11 mouse cellular contexts compared by ENCODE assay signal in the genomic region with DNA sequence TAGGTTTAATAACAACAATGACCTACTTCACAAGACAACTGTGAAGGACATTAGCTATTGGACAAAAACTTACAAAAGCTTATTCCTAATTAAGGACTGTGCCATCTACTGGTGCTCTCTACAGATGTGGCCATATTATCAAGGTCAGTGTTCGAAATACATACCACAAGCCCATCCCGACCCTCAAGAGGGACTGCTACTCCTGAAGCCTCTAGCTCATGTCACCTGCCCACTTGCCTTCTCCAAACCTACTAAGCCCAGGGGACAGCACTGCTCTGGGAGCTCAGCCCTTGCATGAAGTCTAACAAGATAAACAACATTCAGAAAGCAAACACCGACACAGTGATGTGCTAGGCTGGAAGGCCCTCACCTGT.
DNase-seq lines count a peak whose midpoint lies in the region; ATAC-seq and TF ChIP-seq lines count a peak whose summit lies in the region.
"Had no signal": no experiment of that assay in that cellular context is flagged by ENCODE, and none has a peak within 500 bp of the region (broad histone marks: within the 10 kb centered on the region; RNA-seq: fewer than 3 reads in every experiment).

No protein-coding gene starts in this region.

- H3K4me2 ChIP-seq in forebrain, embryonic 12.5 days: no peak overlapping the region
- H3K4me2 ChIP-seq in forebrain, embryonic 11.5 days (ENCODE audit: low read depth, low read length, severe bottlenecking): no peak overlapping the region
- no peak overlapping the region for H3K4me2 ChIP-seq in lung, embryonic 16.5 days (ENCODE audit: low read depth, low read length)
- H3K4me2 ChIP-seq in limb, embryonic 14.5 days (replicated peaks; ENCODE audit: low read depth, low read length, severe bottlenecking): no peak overlapping the region
- no peak overlapping the region for H3K4me2 ChIP-seq in stomach, embryonic 14.5 days (replicated peaks; ENCODE audit: low read depth, low read length)

- no peaks in the 10 kb centered on the region for H3K9me3 ChIP-seq in forebrain, embryonic 12.5 days
- no peaks in the 10 kb centered on the region for H3K9me3 ChIP-seq in forebrain, embryonic 11.5 days (ENCODE audit: control insufficient read depth, low read length)
- no peaks in the 10 kb centered on the region for H3K9me3 ChIP-seq in lung, embryonic 16.5 days (ENCODE audit: control insufficient read depth, low read length)
- H3K9me3 ChIP-seq in limb, embryonic 14.5 days (ENCODE audit: control insufficient read depth, low read length): no peaks in the 10 kb centered on the region
- no peaks in the 10 kb centered on the region for H3K9me3 ChIP-seq in stomach, embryonic 14.5 days (ENCODE audit: control insufficient read depth, low read depth, low read length)

- no peak for DNase-seq in forebrain, embryonic 11.5 days (ENCODE audit: low spot score)
- no peak for DNase-seq in lung, postnatal 25 days (ENCODE audit: low spot score)
- no peak for DNase-seq in limb, embryonic 14.5 days (ENCODE audit: low spot score)
- no peak for DNase-seq in spleen, adult 12 weeks (ENCODE audit: low spot score)
- no peak for DNase-seq in spleen, postnatal 4 days (ENCODE audit: low spot score in 2 of 2)
- DNase-seq: B cell, adult 2 months; right cerebral cortex, adult 18-20 months had no signal

- ATAC-seq in forebrain, embryonic 12.5 days (ENCODE audit: low FRiP score): no peak; the same call in 1 of the 2 replicates
- no peak for ATAC-seq in forebrain, embryonic 11.5 days (replicated peaks; ENCODE audit: low FRiP score)
- no peak for ATAC-seq in lung, embryonic 16.5 days (ENCODE audit: low read depth)
- ATAC-seq in limb, embryonic 14.5 days (ENCODE audit: low FRiP score, low read depth): no peak
- ATAC-seq in stomach, embryonic 14.5 days (ENCODE audit: insufficient number of reproducible peaks, insufficient read depth, low FRiP score, low read depth): no peak

- H3K27me3 ChIP-seq in forebrain, embryonic 12.5 days: no peaks in the 10 kb centered on the region
- no peaks in the 10 kb centered on the region for H3K27me3 ChIP-seq in forebrain, embryonic 11.5 days (ENCODE audit: control insufficient read depth, insufficient read depth, low read length)
- H3K27me3 ChIP-seq in lung, embryonic 16.5 days (ENCODE audit: control insufficient read depth, insufficient read depth, low read depth, low read length): no peaks in the 10 kb centered on the region
- H3K27me3 ChIP-seq in limb, embryonic 14.5 days (ENCODE audit: control insufficient read depth, insufficient read depth, low read length): no peaks in the 10 kb centered on the region
- H3K27me3 ChIP-seq in stomach, embryonic 14.5 days (ENCODE audit: control insufficient read depth, insufficient read depth, low read length): no peaks in the 10 kb centered on the region

- H3K4me3 ChIP-seq in forebrain, embryonic 12.5 days (replicated peaks): no peak overlapping the region
- no peak overlapping the region for H3K4me3 ChIP-seq in forebrain, embryonic 11.5 days (ENCODE audit: low read depth, low read length)
- no peak overlapping the region for H3K4me3 ChIP-seq in lung, embryonic 16.5 days (ENCODE audit: low read length)
- no peak overlapping the region for H3K4me3 ChIP-seq in limb, embryonic 14.5 days (replicated peaks; ENCODE audit: low read length)
- H3K4me3 ChIP-seq in stomach, embryonic 14.5 days (ENCODE audit: low read depth, low read length): no peak overlapping the region

- no peaks in the 10 kb centered on the region for H3K36me3 ChIP-seq in forebrain, embryonic 12.5 days (replicated peaks)
- no peaks in the 10 kb centered on the region for H3K36me3 ChIP-seq in forebrain, embryonic 11.5 days (ENCODE audit: control insufficient read depth, insufficient read depth, low read length)
- H3K36me3 ChIP-seq in lung, embryonic 16.5 days (ENCODE audit: control insufficient read depth, insufficient read depth, low read length): no peaks in the 10 kb centered on the region
- no peaks in the 10 kb centered on the region for H3K36me3 ChIP-seq in limb, embryonic 14.5 days (ENCODE audit: control insufficient read depth, insufficient read depth, low read length)
- no peaks in the 10 kb centered on the region for H3K36me3 ChIP-seq in stomach, embryonic 14.5 days (ENCODE audit: control insufficient read depth, insufficient read depth, low read length)

- WGBS in forebrain, embryonic 12.5 days: 80% methylated on average over 3 of the region's 3 CpGs
- WGBS in forebrain, embryonic 11.5 days: 88% methylated on average over 3 of the region's 3 CpGs
- WGBS in lung, embryonic 16.5 days: 53% methylated on average over 3 of the region's 3 CpGs
- 54% methylated on average over 3 of the region's 3 CpGs for WGBS in limb, embryonic 14.5 days
- 66% methylated on average over 3 of the region's 3 CpGs for WGBS in stomach, embryonic 14.5 days

- H3K4me1 ChIP-seq in forebrain, embryonic 12.5 days: peaks cover 27% of the 10 kb centered on the region
- H3K4me1 ChIP-seq in forebrain, embryonic 11.5 days (replicated peaks; ENCODE audit: control insufficient read depth, insufficient read depth, low read length): 0 out of 2 replicates have a peak, but pooled peaks cover 5% of the 10 kb centered on the region
- peaks cover 24% of the 10 kb centered on the region for H3K4me1 ChIP-seq in lung, embryonic 16.5 days (replicated peaks; ENCODE audit: control insufficient read depth, insufficient read depth, low read length)
- H3K4me1 ChIP-seq in limb, embryonic 14.5 days (ENCODE audit: control insufficient read depth, insufficient read depth, low read length): peaks cover 32% of the 10 kb centered on the region
- H3K4me1 ChIP-seq in stomach, embryonic 14.5 days (ENCODE audit: control insufficient read depth, insufficient read depth, low read length): peaks cover 23% of the 10 kb centered on the region; the same call in 1 of the 2 replicates

- no peak for TF ChIP-seq POLR2A in limb, embryonic 14.5 days (IDR thresholded peaks at IDR 0.05; ENCODE audit: borderline replicate concordance, extremely low read depth, insufficient read depth, insufficient read length)

- no peak overlapping the region for H3K9ac ChIP-seq in forebrain, embryonic 12.5 days
- no peak overlapping the region for H3K9ac ChIP-seq in forebrain, embryonic 11.5 days (ENCODE audit: low read length)
- peak overlapping the region; percentile 14; the same call in 1 of the 2 replicates for H3K9ac ChIP-seq in lung, embryonic 16.5 days (ENCODE audit: low read length)
- H3K9ac ChIP-seq in limb, embryonic 14.5 days (ENCODE audit: low read depth, low read length, severe bottlenecking): no peak overlapping the region
- no peak overlapping the region for H3K9ac ChIP-seq in stomach, embryonic 14.5 days (replicated peaks; ENCODE audit: low read depth, low read length)

- peak overlapping the region; percentile 48; the same call in 1 of the 2 replicates for H3K27ac ChIP-seq in forebrain, embryonic 12.5 days
- no peak overlapping the region; the same call in 1 of the 2 replicates for H3K27ac ChIP-seq in forebrain, embryonic 11.5 days (ENCODE audit: low read depth, low read length)
- peak overlapping the region; percentile 20 for H3K27ac ChIP-seq in lung, embryonic 16.5 days (ENCODE audit: low read length)
- peak overlapping the region; percentile 61 for H3K27ac ChIP-seq in limb, embryonic 14.5 days (replicated peaks; ENCODE audit: low read depth, low read length)
- H3K27ac ChIP-seq in stomach, embryonic 14.5 days (ENCODE audit: low read length): peak overlapping the region; percentile 74
- H3K27ac ChIP-seq: macrophage had no signal
